Mouse (Mus musculus) telencephalon, adult 2 months (tissue): Measurements from ENCODE around the gene Alpk1.

Source experiments
- DNase-seq: peaks from one replicate; pipeline ENCODE4 v3.0.0-alpha.2; 2011; ENCODE audit warnings: low read depth, low spot score

The Alpk1 gene

DNA sequence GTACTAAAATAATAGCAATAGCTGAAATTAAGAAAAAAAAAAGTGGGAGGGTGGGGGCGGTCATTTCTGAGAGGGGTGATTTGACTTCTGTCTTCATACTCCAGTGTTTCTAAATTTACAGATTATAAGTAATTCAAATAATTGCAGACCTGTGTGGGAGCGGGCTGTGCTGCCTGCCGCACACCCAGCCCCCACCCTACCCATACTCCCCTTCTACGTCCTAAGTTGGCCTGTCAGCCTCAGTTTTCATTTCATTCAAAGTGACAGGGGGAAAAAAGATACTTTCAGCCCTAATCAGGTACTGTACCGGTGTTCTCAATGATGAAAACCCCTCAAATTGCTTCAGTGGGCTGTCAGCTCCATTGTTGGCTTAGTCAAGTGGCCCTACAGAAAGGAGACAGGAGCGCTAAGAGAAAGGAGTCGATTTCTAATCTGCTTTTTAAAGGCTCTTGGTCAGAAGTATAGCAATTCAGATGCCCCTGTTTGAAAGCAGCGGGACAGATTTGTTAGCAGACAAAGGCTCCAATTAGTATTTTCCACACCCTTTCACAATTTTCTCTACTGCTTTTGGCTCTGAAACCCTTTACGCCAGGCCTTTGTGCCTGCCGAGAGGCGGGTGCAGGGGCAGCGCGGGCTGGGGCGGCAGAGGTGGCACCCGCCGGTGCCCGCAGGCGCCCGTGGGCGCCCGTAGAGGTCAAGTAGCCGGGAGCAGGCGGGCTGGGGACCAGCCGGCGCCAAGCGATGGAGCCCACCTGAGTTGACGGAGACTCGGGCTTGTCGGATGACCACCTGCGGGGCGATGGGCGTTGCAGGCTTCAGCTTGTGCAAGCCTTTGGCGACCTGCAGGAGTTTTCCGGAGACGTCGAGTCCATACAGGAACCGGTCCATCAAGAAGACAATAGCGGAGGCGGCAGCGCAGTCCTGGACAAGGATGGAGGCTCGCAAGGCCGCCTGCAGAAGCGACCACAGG is 85.2 kb downstream of the Alpk1 start:
- no peak for DNase-seq

DNA sequence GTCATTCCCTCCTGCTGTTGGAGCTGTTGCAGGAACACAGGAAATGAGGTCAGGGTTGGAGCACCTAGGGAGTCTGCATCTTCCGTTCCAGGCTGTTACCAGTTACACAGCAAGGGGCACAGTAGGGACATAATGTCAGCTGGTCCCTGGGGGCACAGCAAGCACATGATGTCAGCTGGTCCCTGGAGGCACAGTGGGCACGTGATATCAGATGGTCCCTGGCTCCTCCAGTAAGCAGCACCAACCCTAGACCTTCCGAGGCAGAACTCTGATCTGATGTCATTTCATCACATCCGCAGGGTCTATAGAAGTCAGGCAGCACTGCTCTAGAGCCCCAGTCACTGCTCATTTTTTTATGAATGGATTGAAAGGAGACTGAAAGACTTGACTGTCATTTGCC is 89.1 kb downstream of the Alpk1 start:
- no peak for DNase-seq

DNA sequence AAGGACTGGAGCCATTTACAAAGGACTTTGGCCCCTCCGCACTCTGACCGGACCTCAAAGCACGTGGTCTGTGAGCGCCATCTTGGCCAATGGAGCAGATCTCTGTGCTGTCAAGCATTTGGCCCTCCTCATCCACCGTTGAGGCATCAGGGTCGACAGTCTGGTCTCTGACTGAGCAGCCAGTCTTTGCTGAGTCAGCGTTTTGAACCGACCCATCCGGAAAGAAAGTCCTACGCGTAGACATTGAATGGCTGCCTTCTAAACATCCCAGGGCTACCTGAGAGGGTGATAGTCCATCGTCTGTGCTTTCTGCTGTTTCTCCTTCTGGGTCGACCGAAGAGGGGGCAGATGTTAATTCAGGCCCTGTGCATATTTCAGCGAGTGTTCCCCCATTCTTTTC is 100.6 kb downstream of the Alpk1 start:
- no peak for DNase-seq

DNA sequence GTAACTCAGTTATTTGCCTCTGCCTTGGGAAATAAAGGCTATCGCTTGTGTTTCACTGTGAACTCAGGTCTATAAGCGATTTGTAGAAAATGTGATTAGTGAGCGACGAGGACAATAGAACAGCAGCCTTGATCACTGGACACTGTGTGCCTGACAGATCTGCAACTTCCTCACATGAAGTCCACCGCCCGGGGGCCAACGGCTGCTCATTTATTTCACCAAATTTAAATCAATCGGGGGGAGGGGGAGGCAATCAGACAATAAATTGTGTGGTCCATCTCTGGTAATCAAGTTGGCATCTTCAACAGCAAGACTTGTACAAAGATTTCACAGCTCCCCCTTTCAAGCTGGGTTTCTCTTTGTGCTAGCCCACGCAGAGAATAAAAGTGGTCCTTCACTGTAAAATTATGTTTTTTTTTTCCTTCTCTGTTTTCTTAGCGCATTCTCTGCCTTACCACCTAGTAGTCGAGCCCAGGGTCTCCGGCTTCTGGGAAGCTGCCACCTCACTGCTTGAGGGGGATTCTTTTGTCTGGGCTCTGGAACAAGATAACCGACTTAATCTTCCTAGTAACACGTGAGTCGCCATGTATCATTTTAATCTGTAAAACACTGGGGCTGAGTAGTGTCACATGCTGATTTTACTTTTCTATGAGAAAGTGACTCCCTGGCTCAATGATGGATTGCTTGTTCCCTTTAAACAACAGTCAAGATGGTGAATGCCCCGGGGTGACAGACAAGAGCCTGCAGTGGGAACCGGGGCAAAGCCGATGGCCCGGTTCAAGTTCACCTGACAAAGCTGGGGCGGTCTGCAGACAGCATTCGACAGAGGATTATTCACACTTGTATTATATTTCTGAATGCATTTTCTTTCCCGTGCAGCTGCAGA is 118.4 kb downstream of the Alpk1 start:
- no peak for DNase-seq

DNA sequence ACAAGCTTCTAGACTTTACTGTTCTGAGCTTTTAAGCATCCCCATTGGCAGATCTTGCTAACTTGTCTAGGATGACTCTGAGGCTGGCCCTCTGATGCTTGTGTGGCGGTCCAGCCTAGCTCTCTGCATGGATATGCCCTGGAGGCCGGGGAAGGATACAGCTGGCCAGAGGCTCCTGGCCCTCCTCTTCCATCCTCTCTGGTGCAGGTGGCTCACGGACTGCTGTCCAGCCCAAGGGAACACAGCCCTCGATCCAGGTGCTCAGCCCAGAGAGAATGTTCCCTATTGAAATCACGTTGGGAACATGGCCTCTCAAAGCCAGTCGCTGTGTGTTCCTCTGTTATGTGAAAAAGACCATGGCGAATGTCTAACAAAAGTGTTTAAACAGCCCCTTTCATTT is 119.6 kb downstream of the Alpk1 start:
- DNase-seq: no peak

DNA sequence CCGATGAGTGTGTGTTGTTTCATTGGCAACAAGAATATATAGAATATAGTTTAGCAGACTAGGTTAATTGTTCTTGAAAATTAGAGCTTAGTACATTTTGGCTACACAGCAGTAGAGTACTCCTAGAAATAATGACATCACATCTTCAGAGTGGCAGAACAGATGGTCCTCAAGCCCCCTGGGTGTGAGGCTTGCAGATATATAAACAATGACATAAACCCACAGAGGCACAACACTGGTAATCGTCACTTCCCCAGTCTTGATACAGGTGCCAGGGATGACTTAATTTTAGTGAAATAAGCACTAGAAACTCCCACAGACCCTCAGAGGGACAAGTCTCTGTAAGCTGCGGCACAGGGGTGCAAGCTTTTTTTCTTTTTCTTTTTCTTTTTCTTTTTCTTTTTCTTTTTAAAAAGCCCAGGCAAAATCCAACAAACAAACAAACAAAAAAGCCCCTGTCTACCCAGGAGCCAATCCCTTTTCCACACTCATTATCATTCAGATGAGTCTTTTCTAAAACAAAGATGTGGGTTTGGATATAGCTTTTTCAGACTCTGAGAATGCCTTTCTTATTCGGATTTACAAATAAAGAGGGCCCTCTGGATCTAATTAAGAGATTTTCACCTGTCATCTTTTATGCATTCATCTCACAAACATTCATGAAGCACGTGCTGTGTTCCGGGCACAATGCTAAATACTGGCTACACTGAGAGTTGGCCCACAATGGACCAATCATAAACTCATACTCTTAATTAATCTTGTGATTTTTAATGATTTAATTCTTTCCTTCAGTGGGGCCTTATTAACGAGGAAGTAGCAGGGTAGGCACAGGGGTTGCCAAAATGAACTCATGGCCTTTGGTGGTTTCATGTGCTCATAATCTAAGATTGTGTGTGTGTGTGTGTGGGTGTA is 128.3 kb downstream of the Alpk1 start:
- DNase-seq: no peak

DNA sequence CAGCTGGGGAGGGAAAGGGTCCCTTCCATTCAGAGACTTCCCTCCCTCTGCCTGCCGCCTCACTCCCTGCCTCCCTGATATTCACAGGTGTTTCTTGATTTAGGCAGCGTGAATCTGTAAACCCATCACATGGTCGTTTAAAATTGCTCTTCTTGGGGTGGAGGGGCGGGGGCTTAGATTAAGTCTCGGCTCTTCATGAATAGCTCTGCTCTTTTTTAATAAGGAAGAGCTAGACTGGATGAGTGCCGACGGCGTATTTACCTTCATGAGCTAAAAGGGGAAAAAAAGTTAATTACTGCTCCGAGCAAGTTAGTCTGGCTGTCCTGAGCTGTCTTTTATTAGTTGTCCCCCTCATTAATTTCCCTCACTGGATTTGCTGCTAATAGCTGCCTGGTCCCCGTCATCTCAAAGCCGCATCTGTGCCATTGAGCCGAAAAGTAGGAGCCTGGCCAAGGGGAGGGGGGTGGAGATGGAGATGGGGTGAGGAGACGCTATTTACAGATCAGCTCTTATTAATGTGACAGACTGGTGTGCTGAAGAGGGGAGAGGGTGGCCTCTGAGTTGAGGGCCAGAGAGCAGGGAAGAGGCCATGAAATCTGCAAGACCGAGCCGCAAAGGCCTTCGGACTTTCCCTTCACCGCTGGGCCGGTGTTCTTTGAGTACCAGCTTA is 134.0 kb downstream of the Alpk1 start:
- DNase-seq: no peak

DNA sequence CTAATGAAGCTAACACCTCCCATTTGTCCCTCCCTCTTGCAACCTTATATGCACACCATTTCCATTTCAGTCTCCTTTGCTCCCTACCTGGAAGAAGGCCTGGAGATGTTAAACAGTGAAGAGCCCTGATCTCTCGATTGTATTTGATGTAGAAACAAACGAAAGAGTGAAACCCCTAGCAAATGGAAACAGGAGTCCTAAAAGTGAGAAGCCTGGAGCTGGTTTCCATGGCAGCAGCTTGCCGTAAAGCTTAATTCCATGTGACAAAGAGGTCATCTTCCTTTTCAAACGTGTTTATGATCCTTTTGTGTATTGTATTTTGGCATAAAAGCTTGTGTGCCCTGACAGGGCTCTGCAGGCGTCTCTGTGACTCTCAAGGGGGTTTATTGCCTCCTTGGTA is 138.1 kb downstream of the Alpk1 start:
- DNase-seq: no peak

DNA sequence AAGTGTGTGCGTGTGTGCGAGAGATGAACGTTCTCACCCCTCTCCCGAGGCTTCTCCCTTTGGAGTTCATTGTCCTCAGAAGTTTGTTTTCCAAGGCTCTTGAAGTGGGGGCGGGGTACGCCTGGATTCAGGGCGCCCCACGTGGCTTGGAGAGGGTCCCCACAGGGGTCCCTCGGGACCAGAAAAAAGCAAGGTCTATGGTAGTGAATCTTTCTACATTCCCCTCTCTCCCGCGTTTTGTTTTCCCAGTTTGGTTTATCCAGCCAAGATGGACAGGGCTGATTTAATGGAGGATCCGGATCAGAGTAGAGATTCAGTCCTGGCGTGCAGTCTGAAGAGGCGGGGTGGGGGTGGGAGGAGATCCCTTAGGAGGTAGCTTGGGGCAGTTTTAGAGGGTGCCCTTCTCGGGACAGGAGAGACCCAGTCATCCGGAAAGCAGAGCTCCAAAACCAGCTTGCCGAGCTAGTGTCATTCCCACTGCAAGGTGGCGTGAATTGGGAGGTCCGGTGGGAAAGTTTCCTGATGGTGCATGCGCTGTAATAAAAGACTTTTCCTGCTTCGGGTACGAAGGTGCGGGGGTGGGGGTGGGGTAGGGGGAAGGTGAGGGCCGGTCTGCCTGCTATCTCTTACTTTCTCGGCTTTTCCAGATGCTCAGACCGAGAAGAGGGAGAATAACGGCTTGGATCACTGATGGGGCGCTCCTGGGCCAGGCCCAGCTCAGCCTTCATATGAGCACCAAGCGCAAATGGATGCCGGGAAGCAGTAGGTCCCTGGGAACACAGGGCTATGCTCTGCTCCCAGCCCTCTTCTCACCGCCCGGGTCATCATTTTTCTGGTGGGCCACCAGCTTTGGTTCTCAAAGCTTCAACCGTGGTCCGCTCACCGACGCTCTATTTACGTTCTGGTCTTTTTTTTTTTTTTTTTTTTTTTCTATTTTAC is 139.3 kb downstream of the Alpk1 start:
- DNase-seq: no peak

DNA sequence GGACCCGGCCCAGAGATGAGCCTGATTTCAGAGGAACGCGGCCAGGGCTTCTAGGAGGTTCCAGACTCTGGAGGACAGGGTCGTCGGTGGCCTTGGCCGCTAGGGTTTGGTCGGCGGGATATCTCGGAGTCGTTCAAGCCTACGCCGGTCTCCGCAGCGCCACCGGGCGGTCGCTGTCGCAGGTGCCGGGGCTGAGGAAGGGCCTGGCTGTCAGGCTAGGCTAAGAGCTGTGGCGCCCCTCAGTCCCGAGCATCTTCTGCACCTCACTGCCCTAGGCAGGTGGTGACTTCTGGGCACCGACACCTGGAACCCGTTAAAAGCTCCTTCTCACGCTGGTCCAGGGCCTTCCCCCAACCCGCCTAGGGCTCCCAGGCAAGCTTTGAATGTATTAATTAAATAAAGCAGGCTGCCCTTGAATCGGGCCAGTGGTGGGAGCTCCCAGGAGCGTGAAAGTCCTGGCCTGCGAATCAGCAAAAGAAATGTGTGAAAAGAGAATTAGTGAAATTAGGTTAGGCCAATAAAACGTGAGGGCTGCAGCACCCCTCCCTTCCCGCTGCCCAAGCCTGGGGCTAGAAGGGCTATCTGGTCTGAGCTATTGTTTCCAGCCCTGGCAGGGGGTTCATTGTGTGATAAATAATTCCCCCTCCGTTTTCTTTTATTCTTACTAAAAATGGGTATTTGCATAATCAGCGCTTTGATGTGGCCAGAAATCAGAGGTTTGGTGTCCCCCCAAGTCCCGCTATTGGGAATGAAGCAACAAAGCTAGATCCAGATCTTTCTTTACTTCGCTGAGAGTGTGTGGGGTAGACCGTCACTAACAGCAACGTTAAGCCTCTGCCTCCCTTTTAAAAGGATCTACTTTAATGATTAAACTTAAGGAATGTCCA is 140.2 kb downstream of the Alpk1 start:
- no peak for DNase-seq

DNA sequence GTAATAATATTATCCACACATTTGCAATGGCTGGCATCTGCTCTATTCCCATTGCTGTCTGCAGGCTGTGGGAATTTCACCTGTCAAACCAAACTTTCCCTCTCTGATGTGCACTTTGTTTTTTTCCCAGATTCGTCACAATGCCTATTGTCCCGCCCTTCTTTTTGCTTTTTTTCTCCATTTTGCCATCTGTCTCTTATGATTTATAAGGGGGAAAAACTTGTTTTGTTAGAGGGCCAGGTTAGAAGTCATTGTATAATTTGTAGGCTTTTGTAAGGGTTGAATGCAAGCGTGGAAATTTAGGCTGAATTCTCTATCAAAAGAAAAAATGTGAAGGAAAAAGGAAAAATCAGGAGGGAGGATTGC is 145.4 kb downstream of the Alpk1 start:
- no peak for DNase-seq

DNA sequence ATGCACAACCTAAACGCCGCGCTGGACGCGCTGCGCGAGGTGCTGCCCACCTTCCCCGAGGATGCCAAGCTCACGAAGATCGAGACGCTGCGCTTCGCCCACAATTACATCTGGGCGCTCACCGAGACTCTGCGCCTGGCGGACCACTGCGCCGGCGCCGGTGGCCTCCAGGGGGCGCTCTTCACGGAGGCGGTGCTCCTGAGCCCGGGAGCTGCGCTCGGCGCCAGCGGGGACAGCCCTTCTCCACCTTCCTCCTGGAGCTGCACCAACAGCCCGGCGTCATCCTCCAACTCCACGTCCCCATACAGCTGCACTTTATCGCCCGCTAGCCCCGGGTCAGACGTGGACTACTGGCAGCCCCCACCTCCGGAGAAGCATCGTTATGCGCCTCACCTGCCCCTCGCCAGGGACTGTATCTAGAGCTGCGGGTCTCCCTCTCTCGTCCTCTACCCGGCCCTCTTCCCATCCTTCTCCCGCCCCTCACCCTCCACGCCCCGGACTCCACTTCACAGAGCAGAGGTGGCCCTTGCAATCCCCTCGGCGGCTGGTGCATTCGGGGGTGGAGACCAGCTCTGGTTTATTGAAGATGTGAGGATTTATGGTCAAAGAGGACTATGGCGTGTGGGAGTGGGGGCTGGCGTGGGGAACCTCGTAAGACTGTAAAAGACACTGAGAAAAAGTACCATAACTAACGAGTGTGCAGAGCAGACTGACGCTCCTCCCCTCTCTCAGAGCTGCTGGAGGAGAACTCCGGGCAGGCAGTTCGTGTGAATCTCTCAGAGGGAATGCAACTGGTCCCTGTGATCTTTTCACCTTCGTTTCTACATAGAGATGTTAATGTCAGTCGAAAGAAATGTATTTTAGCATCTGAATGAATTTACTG is 146.0 kb downstream of the Alpk1 start:
- DNase-seq: no peak

DNA sequence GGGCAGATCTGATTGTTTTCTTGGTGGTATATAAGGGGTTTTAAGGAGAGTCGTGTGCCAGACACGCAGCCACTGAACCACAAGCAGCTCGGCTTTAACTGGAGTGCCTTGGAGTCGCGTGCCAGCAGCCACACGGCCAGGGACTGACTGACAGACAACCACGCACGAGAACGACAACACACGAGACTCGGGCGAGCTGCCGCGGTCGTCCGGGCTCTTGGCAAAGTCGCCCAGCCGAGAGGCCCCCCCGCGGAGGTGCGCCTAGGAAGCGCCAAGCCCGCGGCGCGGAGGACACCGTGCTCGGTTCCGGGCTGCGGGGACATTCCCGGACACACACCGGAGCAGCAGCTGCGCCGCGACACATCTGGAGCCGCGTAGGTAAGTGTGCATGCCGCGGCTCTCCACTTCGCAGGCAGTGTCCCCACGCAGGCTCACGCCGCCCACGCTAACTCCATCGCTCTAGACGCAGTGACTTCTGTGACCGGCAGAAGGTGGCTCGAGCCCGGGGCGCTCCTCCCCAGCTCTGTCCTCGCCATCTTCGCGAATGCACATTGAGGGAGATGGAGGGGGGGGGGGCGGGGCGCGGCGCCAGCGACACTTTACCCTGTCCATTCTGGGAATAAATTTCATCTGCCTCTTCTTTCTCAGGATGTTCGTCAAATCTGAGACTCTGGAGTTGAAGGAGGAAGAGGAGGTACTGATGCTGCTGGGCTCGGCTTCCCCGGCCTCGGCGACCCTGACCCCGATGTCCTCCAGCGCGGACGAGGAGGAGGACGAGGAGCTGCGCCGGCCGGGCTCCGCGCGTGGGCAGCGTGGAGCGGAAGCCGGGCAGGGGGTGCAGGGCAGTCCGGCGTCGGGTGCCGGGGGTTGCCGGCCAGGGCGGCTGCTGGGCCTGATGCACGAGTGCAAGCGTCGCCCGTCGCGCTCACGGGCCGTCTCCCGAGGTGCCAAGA is 147.0 kb downstream of the Alpk1 start, which contains the start of gene Neurog2:
TSS of gene Neurog2 (plus strand) at position 56 of the 953 bp plus-strand sequence.
- DNase-seq: no peak

DNA sequence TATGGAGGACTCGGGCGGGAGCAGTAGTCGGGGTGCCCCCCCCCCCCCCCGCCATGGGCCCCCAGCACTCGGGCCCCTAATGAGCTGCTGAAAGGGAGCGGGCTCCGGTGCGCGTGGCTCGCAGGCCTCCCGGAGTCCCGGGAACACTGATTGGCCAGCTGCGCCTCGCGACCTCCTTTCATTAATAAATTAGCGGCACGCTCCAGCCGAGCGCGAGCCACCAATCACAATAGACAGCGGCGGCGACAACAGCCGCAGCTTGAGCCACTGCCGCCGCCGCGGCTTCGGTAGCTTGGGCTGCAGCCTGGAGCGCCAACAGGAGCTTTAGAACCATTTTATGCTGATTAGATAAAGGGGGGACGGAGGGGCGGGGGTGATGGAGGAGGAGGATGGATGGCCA is 147.8 kb downstream of the Alpk1 start:
- DNase-seq: no peak

DNA sequence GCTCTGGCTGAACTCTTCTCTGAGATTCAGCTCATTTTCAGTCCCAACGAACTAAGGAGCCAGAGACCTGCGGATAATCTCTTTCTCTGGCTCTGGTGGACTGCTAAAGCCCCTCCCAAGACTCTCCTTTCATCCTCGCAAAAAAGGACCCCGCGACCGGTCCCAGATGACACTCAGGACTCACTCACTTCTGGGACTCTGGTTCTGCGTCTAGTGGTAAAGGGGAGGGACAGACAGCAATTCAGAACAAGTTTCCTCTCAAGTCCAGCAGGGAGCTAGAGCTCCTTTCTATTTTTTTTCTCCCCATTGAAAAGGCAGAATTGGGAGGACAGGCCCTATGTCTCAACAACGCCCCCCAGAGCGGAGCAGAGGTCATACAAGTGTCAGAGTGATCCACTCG is 148.7 kb downstream of the Alpk1 start:
- DNase-seq: no peak

DNA sequence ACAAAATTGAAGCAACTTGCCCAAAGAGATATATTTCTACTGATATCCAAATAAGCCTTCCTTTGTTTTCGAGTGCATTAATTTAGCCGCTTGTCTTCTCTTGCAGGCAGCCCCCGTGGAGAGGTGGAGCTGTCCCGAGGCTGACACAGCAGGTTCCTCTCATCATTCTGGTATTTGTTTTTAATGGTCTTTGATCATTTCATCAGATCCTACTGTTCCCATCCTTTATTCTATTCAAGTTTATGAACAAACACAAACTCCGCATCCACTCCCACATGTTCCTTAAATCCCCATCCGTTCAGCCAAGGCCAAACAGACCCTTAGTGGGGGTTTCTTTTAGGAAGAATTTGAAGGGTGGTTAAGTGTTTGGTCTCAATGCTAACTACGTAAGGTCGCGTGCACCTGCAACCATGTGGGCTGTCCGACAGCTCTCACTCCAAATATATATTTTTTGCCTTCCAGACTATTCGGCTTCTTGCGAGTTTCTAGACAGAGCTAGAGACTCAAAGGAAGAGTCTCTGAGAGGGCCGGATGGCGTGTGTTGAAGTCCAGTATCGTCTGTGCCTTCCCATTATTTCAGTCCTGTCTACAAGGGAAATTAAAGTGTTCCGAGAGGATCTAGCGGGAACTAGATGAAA is 149.5 kb downstream of the Alpk1 start:
- DNase-seq: no peak
